Mouse (Mus musculus) E14TG2a.4 (cell line): ENCODE measurements around the gene Mettl7b.

Experiments
- H3K27me3 ChIP-seq: 2 replicates; pipeline ENCODE4 v1.6.1; 2014; ENCODE audit warnings: low read length, control low read depth; ENCODE audit not compliant: insufficient read depth
- H3K36me3 ChIP-seq: 2 replicates; pipeline ENCODE4 v1.6.1; 2014; ENCODE audit warnings: low read length, control low read depth; ENCODE audit not compliant: insufficient read depth
- H3K4me1 ChIP-seq: replicated peaks from 2 replicates; pipeline ENCODE4 v1.6.1; 2014; ENCODE audit warnings: low read depth, low read length, control low read depth
- H3K4me3 ChIP-seq: replicated peaks from 2 replicates; pipeline ENCODE4 v1.5.1; 2014; ENCODE audit warnings: mild to moderate bottlenecking, low read length
- H3K9me3 ChIP-seq: 2 replicates; pipeline ENCODE4 v1.6.1; 2014; ENCODE audit warnings: low read length, control low read depth
- CTCF ChIP-seq: conservative IDR thresholded peaks from 2 replicates; pipeline ENCODE4 v1.5.1; 2014; ENCODE audit warnings: low read length
- NANOG ChIP-seq: IDR thresholded peaks from 2 replicates; pipeline ENCODE4 v1.6.1; 2014; ENCODE audit warnings: borderline replicate concordance, low read length, mixed read lengths
- POU5F1 ChIP-seq: IDR thresholded peaks from 2 replicates; pipeline ENCODE4 v1.6.1; 2014; ENCODE audit warnings: low read length, borderline replicate concordance

The Mettl7b gene

DNA sequence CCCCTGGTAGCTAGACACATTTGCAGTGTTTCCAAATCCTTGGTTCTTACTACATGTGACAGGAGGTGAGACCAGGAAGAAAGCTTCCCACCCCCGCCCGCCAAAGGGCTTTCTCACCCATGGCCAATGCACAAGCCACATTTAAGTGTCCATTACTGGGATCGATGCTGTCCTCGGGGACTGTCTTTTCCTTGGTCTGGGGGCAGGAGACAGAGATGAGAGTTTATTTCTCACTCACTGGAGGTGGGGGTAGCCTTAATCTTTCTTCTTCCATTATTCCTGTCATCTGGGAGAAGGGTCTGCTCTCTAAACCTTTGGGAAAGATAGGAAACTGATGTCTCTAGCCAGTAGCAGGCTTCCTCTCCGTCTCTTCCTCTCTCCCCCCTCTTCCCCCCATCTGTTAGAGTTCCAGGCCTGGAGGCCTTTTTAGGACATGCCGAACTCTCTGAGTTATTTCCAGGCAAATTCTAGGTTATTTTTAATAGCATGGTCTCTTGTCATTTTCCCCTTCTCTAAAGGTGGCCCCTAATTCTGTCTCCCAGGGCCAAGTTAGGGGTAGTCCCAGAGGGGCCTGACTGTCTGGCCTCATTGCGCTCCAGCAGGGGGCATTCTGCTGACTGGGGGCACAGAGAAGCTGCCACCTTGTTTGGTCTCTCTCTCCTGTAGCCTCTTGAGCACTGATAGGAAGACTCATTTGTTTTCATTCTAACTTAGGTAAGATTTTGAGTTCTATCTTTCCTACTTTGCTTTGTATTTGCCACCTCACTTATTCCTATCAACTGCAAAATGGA, 25.6 kb downstream of the Mettl7b start:
- H3K9me3 ChIP-seq: no peaks in the 10 kb centered on the region
- no peak overlapping the region for H3K4me3 ChIP-seq
- TF ChIP-seq NANOG (no peak), CTCF (no peak), POU5F1 (no peak)
- no peaks in the 10 kb centered on the region for H3K36me3 ChIP-seq
- peaks cover 22% of the 10 kb centered on the region for H3K4me1 ChIP-seq
- H3K27me3 ChIP-seq: peaks cover 74% of the 10 kb centered on the region

DNA sequence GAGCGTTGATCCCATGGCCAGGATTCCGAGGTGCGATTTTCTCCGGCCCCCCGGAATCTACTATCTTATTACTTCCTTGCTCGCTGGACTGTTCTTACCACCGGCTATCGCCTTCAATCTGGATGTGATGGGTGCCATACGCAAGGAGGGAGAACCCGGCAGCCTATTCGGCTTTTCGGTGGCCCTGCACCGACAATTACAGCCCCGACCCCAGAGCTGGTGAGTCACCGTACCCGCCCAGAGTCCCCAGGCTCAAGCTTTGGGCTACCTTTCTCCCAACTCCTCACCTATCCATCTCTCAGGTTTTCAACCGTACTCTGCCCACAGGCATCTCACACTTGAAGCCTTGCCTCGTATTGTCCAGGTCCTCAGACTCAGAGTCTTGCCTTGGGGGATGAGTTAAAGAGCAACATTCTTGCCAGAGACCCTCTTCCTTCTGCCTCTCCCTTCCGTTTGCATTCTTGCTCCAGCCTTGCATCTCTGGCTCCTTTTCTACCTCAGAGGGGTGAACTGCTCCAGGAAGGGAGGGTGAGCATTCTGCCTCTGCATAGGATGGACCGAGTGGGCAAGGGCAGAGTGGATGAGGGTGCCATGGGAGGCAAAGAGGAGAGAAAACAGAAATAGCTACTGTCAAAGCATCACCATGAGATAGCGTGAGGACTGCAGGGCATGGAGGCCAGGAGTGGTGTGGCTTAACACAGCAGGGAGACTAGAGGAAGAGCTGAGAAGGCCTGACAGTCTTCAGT, 26.6 kb downstream of the Mettl7b start:
- Histone ChIP-seq H3K4me1 (peaks cover 22% of the 10 kb centered on the region), H3K4me3 (peak overlapping the region; percentile 77), H3K36me3 (no peaks in the 10 kb centered on the region), H3K9me3 (no peaks in the 10 kb centered on the region), H3K27me3 (peaks cover 82% of the 10 kb centered on the region)
- TF ChIP-seq NANOG (no peak), POU5F1 (no peak), CTCF (no peak)

DNA sequence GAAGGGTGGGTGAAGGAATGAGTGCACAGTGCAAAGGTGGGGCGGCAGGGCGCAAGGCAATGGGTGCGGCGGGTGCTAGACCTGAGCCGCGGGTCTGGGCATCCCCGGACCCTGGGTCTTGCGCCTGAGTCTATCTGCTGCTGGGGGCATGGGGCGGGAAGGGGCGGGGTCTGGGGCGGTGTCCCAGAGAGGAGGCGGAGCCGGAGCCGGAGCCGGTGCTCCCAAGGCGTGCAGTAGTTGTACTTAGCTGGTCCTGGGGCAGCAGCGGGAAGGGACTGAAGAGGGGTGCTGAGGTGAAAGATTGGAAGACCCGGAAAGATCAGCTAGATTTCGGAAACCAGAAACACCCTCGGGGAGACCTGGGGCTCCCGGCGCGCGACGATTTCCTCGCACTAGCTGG, 27.2 kb downstream of the Mettl7b start, which contains the start of gene Itga7:
TSS of gene Itga7 (plus strand) at position 245 of the 400 bp plus-strand sequence.
- peaks cover 83% of the 10 kb centered on the region for H3K27me3 ChIP-seq
- H3K4me1 ChIP-seq: peaks cover 22% of the 10 kb centered on the region
- H3K36me3 ChIP-seq: no peaks in the 10 kb centered on the region
- no peaks in the 10 kb centered on the region for H3K9me3 ChIP-seq
- TF ChIP-seq NANOG: no peak
- peak within 1 kb of the TSS; percentile 77 for H3K4me3 ChIP-seq

DNA sequence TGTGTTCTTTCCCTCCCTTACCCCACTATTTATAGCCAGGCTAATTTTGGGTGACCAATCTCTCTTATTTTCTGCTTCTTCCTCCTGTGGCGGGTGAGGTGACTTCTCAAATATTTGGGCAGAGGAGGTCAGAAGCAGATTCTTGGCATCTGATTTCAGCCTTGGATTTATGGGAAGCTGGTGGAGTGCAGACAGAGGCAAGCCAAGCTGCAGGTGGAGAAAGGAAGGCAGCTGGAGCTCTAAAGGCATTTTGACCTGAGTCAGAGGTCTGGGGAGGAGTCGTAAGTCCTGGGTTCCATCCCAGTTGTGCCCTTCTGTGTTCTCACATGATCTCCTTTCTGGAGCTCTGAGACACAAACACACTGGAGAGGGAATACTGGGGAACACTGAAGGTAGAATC, 29.3 kb downstream of the Mettl7b start:
- Histone ChIP-seq H3K4me3 (no peak overlapping the region), H3K9me3 (no peaks in the 10 kb centered on the region), H3K27me3 (peaks cover 86% of the 10 kb centered on the region), H3K4me1 (peaks cover 29% of the 10 kb centered on the region), H3K36me3 (no peaks in the 10 kb centered on the region)
- TF ChIP-seq NANOG: no peak
- TF ChIP-seq POU5F1: no peak
- no peak for TF ChIP-seq CTCF

DNA sequence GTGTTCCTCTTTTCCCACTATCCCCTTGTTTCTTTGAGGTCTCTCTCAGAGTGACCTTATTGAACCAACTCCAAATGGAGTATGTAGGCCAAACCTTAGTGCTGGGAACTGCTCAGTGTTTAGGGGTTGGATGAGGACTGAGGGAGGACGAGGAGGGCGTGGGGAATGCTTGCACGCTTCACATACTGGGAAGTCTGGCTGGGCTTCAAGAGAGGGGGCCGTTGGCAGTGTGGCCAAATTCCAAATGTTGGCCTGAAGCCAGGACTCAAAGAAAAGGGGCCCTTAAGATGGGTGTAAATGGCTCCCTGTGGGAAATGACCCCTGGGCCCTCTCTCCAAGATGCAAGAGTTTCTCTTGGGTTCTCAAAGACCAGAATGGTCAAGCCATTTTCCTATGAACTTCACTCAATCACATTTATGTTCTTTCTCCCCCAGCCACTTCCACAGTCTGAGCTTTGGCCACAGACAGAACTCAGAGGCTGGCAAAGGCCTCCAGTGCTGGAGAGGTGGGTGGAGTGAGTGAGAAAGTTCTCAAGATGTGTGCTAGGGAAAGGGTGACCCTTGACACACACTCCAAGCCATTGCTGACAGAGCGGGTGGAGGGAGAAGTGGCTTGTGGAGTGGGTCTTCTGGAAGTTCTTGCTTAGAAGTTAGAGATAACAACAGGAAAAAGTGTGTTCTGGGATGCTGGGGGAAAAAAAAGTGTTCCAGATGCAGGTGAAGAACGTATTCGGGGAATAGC, 31.0 kb downstream of the Mettl7b start:
- H3K27me3 ChIP-seq: peaks cover 70% of the 10 kb centered on the region
- no peaks in the 10 kb centered on the region for H3K9me3 ChIP-seq
- peaks cover 27% of the 10 kb centered on the region for H3K4me1 ChIP-seq
- TF ChIP-seq CTCF: no peak
- TF ChIP-seq NANOG: no peak
- no peak for TF ChIP-seq POU5F1
- no peaks in the 10 kb centered on the region for H3K36me3 ChIP-seq
- no peak overlapping the region for H3K4me3 ChIP-seq

DNA sequence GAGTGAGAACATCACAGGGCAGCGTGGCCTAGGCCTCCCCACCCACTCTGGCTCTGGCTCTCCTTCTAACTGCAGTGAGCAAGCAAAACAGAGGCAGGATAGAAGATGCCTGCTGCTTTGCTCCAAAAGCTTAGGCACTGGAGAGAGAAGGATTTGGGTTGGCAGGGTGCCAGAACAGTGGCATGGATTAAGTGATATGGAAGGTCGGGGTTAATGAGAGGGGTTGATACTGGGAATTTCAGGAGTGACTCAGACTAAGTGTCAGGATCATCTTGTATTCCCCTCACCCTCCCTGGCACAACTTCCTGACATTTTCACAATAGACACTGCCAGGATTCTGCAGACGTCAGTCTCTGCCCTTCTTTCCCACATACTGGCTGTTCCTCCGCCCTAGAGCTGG, 32.4 kb downstream of the Mettl7b start:
- H3K4me1 ChIP-seq: peaks cover 25% of the 10 kb centered on the region
- H3K9me3 ChIP-seq: no peaks in the 10 kb centered on the region
- peaks cover 57% of the 10 kb centered on the region for H3K27me3 ChIP-seq
- TF ChIP-seq CTCF (no peak), NANOG (no peak), POU5F1 (no peak)
- H3K4me3 ChIP-seq: no peak overlapping the region
- no peaks in the 10 kb centered on the region for H3K36me3 ChIP-seq

DNA sequence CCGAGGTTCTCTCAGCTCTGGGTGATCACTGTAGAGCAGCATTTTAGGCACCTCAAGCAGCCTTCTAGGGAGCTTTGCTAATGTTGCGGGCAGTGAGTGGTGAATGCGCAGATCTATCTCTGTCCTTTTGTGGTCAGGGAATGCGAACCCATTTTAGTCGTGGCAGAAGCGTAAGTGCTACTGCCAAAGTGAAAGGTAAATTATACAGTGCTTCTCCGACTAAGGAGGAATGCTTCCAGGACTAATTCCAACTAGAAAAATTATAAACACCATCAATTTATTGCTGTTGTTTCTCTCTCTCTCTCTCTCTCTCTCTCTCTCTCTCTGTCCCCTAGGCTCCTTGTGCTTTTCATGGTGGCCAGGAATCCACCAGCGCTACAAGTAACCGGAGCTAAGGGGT, 36.9 kb downstream of the Mettl7b start, which contains the start of gene Bloc1s1:
TSS of gene Bloc1s1 (minus strand) at position 101 of the 400 bp plus-strand sequence.
- H3K4me3 ChIP-seq: peak within 1 kb of the TSS; percentile 97
- H3K4me1 ChIP-seq: peaks cover 55% of the 10 kb centered on the region
- TF ChIP-seq POU5F1 (no peak), NANOG (no peak), CTCF (no peak)
- H3K9me3 ChIP-seq: no peaks in the 10 kb centered on the region
- peaks cover 20% of the 10 kb centered on the region for H3K27me3 ChIP-seq
- peaks cover 24% of the 10 kb centered on the region for H3K36me3 ChIP-seq

DNA sequence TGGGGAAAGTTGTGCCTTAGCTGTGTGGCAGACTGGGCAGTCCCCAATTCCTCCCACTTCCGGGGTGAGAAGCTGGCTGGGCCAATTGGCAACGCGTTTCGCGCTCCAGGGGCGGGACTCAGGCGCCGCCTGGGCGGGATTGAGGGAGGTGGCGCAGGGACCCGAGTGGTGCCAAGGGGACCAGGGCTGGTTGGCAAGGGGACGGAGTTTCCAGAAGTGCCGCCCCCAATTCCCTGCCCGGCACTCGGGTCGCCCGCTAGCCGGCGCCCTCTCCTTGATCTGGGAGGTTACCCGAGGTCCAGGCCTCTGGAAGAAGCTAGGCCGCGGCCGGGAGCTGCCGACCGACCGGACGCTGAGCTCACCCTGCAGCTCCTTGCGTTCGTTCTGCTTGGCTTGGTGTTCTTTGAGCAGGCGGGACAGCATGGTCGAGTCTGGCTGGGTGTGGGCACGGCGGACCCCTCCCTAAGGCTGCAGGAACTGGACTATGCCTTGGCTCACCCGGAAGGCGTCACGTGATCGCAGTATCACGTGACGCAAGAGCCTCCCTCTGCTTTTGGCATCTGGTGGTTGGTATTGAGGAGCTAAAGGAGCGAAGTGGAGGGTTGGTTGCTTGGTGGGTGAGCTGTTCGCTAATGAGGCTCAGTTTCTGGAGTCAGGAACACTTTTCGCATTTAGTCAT, 37.6 kb downstream of the Mettl7b start:
- H3K4me1 ChIP-seq: peaks cover 59% of the 10 kb centered on the region
- peaks cover 13% of the 10 kb centered on the region for H3K27me3 ChIP-seq
- H3K9me3 ChIP-seq: no peaks in the 10 kb centered on the region
- peaks cover 32% of the 10 kb centered on the region for H3K36me3 ChIP-seq
- TF ChIP-seq CTCF: no peak
- TF ChIP-seq NANOG: no peak
- TF ChIP-seq POU5F1: no peak
- peak overlapping the region; percentile 97 for H3K4me3 ChIP-seq
